Mouse (Mus musculus) R1 (cell line): ENCODE measurements around the gene Pcbd2.
A peak's percentile ranks its signal among the peaks of the same experiment; 100 is the strongest.

Experiments used
- DNase-seq: peaks from one replicate; pipeline ENCODE4 v3.0.0-alpha.2; 2018; ENCODE audit warnings: low read depth, low spot score

Gene Pcbd2

DNA sequence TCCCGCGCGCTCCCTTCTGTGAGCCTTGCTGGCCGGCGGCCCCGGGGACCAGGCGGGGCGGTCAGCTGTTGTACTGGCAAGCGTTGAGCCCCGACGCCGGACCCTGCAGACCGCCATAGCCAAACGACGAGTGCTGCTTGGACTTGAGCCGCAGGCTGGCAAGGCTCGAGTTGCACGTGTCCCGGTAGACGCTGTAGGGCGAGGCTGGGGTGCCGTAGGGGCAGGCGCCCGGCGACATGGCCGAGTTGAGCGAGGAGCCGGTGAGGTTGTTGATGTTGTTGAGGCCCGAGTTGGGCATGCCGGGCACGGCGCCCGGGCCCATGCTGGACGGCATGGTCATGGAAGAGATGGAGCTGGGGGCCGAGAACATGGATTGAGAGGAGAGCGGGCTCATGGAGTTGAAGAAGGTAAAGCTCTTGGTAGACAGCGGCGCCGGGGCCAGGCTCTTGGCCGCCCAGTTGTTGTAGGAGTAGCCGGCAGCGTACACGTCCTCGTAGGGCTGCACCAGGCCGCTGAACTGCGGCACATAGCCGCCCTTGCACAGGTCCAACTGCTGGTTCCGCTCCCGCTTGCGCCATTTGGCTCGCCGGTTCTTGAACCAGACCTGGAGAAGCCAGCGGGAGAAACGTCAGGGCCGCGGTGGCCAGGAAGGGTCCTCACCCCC is 99.0 kb downstream of the Pcbd2 start:
- peak; percentile 58 for DNase-seq
